Mouse (Mus musculus) kidney, postnatal 4 days (tissue): ENCODE measurements around the gene Nop53.

Source experiments
- DNase-seq, 2 experiments: peaks; one replicate each; pipeline ENCODE4 v3.0.0; 2021; ENCODE audit warnings: mixed read lengths in 2 of 2

Gene Nop53

DNA sequence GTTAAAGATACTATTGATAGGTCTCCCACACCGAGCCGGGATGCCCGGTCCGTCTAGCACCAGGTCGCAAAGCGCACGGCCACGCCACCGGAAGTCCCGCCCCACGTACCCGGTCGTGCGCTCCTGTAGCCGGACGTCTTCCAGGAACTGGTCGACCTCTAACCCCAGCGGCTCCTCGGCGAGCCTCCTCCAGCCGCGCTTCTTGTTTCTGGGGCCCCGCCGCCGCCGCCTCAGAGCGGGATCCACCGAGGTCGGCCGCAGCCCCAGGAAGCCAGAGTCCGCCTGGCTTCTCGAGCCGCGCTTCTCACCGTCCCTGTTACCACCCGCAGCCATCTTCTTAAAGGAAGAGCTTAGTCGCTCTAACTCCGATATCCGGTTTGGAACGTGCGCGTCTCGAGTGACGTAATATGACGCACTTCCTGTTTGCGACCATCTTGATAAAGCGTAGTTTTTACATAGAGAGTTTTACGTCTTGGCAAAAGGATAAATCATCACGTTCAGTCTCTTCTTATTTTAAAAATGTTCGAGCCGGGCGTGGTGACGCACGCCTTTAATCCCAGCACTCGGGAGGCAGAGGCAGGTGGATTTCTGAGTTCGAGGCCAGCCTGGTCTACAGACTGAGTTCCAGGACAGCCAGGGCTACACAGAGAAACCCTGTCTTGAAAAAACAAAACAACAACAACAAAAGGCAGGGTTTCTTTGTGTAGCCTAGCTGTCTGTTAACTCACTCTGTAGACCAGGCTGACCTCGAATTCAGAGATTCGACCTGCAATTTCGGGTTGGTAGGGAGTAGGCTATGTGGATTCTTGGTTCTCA, at the start of gene Nop53:
Gene Nop53, minus strand, starts transcription at position 354 of the 816 bp plus-strand sequence.
- peak; percentile 93 to 95 for DNase-seq

- no peak for DNase-seq
Observed at GRCm38 (mm10) chr7:15993789-15994188, 47.9 kb upstream of the Nop53 start.

DNA sequence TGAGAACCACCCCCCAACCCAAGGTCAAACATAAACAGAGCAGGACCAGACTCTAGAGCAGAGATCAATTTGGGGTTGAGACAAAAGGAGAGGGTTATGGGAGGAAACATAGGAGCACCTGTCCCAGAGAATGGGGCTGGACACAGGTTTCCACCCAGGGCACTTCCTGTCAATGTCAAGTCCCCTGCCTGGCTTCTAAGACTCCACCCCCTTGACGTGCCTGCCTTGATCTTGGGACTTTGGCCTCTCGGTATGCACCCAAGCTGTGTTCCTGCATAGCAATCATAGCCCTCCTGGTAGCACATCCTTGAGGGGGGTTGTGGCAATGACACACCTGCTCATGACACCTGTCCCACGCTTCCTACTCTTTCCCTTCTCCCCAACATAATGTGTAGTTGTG, 47.3 kb upstream of the Nop53 start:
- DNase-seq, result peak in 1 of 2 experiments; percentile 45

DNA sequence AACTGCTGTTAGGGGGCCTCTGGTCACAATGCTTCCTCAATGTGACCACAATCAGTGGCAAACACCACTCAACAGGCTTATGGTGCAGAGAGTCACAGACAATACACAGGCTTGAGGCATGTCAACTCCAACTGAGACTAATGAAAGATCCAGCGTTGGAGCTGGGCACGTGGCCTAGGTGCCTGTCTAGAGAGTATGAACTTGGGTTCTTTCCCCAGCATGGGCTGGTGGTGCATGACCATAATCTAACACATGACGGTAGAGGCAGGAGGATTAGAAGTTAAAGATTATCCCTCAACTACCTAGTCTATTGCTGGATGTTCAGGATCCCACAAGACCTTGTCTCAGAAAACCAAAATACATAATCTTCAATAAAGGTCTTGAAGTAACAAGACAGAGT, 45.9 kb upstream of the Nop53 start:
- DNase-seq, result no peak

- peak in 1 of 2 experiments; percentile 23 for DNase-seq
Observed at GRCm38 (mm10) chr7:15987661-15988356, 41.9 kb upstream of the Nop53 start.

- DNase-seq, result no peak
Observed at GRCm38 (mm10) chr7:15982729-15983407, 37.0 kb upstream of the Nop53 start.

DNA sequence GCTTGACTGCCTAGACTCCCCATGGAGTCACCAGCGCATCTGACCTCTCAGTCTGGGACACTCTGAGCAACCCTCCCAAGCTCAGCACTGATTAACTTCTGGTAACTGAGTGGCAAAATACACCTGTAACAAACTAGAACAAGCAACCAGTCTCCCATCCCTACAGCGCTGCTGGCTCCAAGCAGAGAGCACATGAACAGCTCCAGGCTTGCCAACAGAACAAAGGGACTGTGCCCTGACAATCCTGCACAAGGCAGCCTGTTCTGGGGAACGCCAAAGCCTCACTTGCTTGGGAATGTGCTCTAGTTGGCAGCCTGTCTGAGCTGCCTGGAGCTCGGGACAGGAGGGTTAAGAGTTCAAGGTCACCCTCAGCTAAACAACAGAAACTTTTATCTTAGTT, 35.7 kb upstream of the Nop53 start:
- peak in 1 of 2 experiments; percentile 56 for DNase-seq

DNA sequence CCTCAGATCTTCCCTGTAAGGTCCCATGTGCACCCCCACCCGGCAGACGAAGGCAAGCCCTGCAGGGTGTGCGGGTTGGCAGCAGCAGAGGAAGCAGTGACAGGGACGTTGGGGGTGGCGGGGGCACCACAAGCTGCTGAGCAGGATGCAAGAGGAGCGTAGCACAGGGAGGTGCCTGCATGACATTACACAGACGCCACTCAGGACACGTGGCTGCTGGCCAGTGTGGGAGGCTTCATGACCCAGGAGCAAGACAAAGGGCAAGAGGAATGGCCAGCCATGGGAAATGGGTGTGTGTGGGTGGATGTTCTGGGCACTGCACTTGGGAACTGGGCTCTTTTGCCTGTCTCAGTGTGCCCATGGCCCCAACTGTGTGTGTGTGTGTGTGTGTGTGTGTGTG, 34.4 kb upstream of the Nop53 start:
- peak; percentile 39 to 63 for DNase-seq

GRCm38 (mm10) chr7:15975904-15976303, 30.0 kb upstream of the Nop53 start:
- DNase-seq, result peak; percentile 70 to 75

GRCm38 (mm10) chr7:15975451-15975850, 29.6 kb upstream of the Nop53 start:
- no peak for DNase-seq

- DNase-seq, result peak; percentile 74 to 80
Observed at GRCm38 (mm10) chr7:15974712-15975111, 28.8 kb upstream of the Nop53 start.

- DNase-seq, result no peak
Observed at GRCm38 (mm10) chr7:15972247-15972646, 26.4 kb upstream of the Nop53 start.

GRCm38 (mm10) chr7:15969674-15970073, 23.8 kb upstream of the Nop53 start:
- no peak for DNase-seq

- no peak for DNase-seq
Observed at GRCm38 (mm10) chr7:15968322-15968721, 22.4 kb upstream of the Nop53 start.

- peak; percentile 83 to 89 for DNase-seq
Observed at GRCm38 (mm10) chr7:15967312-15967711, 21.4 kb upstream of the Nop53 start, which contains the start of gene Ehd2. Gene Ehd2 (minus strand): TSS chr7:15967567.

DNA sequence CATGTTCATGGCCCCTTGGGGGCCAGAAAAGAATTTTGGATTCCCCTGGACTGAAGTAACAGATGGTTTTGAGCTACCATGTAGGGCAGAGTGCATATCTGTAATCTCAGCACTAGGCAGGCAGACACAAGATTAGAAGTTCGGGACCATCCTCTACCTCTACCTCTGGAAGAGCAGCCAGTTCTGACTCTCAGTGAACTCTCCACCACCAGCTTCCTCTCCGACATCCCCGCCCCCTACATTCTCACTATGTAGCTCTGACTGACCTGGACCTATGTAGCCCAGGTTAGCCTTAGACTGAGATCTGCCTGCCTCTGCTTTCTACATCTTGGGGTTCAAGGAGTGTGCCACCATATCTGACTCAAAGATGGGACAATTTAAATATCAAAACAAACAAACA, 20.6 kb upstream of the Nop53 start:
- DNase-seq, result no peak

DNA sequence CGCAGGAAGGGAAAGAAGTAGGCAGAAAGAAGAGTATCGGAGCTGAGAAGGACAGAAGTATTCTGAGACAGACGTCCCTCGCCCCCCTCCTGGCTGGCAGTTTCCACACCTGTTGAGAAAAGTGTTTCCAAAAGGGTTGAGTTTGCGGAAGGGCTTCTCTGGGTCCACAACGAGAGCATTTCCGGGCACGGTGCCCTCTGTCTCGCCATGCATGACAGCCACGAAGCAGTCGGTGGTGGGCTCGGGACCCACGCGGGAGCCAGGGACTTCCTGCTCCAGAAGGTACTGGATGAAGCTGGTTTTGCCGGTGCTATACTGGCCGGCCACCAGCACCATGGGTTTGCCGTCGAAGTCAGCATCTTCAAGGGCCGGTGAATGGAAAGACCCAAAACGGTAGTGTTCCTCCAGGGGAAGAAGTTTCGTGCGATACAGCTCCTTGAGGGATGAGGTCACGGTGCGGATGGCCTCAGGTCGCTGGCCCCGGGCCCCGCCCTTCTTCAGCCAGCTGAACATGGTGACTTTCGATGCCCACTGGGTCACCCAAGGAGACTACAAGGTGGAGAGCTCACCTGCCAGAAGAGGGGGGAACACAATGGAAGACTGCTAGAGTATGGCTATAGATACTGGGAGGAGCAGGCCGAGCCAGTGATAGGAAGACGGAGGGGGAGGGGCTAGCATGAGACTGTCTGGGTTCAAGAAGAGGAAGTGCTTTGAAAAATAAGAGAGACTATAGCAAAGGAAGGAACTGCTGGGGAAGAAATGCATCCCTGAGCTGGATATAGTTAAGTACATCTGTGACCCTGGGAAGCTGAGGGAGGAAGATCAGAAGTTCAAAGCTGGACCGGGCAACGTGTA, 18.2 kb upstream of the Nop53 start:
- DNase-seq, result no peak

- peak; percentile 85 to 91 for DNase-seq
Observed at GRCm38 (mm10) chr7:15962311-15963288, 16.7 kb upstream of the Nop53 start.

- no peak for DNase-seq
Observed at GRCm38 (mm10) chr7:15961798-15962197, 15.9 kb upstream of the Nop53 start.

DNA sequence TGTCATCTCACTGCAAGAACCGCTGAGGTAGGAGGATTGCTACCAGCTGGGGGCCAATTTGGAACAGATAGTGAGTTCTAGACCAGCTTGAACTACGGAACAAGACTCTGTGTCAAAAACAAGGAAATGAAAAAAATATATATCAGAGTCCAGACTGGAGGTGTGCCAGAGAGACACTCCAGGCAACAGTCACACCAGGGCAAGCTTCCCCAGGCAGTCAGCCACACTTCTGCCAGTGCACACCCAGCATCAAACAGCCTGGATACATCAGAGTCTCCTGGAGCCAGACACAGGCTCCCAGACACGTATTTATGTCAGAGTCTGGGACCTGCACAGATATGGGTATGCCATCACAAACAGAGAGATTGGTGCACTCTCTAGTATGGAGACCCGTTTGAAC, 15.4 kb upstream of the Nop53 start:
- peak in 1 of 2 experiments; percentile 40 for DNase-seq

GRCm38 (mm10) chr7:15960691-15961090, 14.8 kb upstream of the Nop53 start:
- no peak for DNase-seq
